Mouse (Mus musculus) gastrocnemius, postnatal 14 days (tissue): ENCODE results near the gene Olfr1358. TPM values are rescaled to one million over a fixed set of nuclear protein-coding genes. Genes with fewer than 3 reads are reported as not detected.
"Not testable (repeated sequence)": the region's sequence is repeated elsewhere in the genome, so short reads cannot be mapped to it uniquely, and the experiment has no call there.

Source experiments
- DNase-seq: peaks from one replicate; pipeline ENCODE4 v3.0.0; 2021; ENCODE audit warnings: mixed read lengths
- intact Hi-C: fragments of 180-260 bp; cut with DNase I; formaldehyde crosslinking; loops from one replicate; pipeline ENCODE4 v1.15.1; 2025; ENCODE audit warnings: low total_unique reads
- long read RNA-seq, 2 experiments: library from polyadenylated mRNA; stranded (forward); transcript quantifications; one replicate each; pipeline ENCODE4 v2.0.0; 2021
- total RNA-seq, 2 experiments: library from RNA; stranded (reverse); gene quantifications; 2 replicates each; pipeline ENCODE4 v1.2.3; 2021

Olfr1358 gene
- total RNA-seq, result not detected
- long read RNA-seq, experiment 1, result 0 reads
- long read RNA-seq, experiment 2, result 0 reads

DNA sequence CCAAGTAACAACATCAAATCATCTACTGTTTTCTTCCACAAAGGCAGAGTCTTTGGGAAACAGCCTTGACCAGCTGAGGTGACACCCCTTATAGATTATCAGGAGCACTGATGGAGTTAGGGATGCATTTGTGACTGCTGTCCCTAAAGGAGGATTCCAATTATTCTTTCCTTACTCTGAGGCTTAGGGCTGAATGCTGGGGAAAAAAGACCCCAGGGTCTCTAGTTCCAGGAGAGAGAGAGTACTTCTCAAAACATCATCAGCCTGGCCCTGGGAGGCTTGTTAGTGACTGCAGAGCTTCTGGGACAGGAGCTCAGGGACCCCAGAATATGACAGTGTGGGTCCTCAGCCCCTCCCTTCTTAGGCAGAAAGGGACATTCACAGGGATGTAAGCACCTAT lies at the start of gene Olfr1358:
Gene Olfr1358 (plus strand): TSS at position 301 of the 400 bp plus-strand sequence.
- intact Hi-C loops, result no loop called here
- no peak for DNase-seq

DNA sequence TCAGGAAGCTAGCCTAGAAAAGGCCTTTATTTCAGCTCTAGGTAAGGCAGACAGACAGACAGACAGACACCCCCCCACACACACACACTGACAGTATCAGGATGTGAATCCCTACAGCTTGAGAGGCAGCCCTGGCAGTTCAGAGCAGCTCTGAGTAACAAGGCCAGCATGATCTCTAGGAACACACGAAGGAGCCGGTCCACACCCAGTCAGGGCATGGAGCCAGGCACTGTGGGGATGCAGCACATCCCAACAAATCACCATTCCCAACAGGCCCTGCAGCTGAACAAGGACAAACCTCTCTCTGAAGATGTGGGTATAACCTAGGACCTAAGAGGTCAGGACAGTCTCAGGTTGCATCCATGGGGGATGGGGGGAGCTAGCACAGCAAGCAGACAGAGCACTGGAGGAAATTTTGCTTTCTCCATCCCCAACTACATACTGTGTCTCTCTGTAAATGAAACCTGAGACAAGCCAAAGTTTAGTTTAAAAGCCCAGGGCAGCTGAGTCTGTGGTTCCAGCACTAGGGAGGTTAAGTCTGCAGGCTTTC lies 49.4 kb upstream of the Olfr1358 start:
- peak; percentile 79 for DNase-seq
- intact Hi-C loops, result no loop called here

DNA sequence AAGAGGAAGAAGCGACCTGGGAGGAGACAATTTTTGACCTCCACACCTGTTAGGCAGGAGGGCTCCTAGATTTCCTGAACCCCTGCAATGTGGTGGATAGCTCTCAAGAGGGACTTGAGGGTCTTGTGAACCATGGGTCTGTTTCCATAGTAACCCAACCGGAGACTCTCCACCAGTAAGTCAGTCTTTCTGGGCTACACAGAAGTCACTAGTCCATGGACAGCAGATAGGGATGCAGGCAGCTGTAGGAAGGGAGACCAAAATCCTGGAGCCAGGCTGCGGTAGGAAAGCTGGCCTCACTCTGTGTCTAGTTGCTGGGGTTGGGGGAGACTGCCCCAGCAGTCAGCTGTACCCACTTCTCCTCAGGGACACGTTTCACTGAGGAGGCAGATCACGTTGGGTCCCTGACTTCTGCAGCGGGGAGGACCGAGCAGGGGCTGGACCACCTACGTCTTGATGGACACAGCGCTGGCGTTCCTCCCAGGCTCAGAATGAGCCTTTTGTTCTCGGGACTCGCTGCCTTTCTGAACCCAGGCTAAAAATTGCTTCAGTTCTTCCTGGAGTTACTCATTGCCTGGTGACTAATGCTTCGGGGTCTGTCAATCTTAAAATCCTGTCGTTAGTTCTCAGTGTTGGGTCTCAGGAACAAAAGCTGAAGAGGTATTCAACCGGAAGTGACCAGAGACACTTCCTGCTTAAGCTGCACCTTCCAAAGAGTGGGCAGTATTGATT lies 46.5 kb upstream of the Olfr1358 start:
- DNase-seq, result no peak
- intact Hi-C loops, result no loop called here

DNA sequence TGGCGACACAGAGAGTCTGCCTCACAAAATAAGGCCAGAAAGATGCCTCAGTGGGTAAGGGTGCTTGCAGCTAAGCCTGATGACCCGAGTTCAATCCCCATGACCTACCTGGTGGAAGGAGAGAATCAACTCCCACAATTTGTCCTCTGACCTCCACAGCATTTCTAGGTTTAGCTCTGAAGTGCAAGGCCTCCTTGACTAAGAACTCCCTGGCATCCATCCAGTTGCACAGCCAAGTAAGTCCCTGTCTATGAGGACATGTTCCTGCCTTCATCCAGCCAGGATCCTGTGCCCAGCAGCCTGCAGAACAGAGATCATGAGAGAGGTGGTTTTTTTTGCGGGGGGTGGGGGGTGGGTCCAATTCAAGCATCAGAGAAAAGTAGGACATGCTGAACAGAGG lies 45.2 kb upstream of the Olfr1358 start:
- intact Hi-C loops, result no loop called here
- DNase-seq, result no peak

DNA sequence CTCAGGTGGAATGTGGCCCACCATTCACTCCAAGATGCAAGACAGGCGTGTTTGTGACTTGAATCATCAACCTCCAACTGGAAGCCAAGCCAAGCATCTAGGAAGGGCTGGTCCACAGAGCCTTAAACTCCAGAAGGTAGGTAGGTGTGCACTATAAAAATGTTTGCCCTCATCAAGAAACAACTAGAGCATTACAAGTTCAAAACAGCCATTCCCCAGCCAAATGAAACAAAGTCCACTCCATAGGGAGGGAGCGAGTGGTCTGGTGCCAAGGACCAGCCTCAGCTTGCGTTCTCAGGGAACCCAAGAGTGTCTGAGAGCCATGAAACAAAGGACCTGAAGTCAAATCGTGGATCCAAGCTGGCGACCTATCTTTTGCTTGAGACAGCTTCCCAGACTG lies 43.8 kb upstream of the Olfr1358 start:
- intact Hi-C loops, result no loop called here
- no peak for DNase-seq

DNA sequence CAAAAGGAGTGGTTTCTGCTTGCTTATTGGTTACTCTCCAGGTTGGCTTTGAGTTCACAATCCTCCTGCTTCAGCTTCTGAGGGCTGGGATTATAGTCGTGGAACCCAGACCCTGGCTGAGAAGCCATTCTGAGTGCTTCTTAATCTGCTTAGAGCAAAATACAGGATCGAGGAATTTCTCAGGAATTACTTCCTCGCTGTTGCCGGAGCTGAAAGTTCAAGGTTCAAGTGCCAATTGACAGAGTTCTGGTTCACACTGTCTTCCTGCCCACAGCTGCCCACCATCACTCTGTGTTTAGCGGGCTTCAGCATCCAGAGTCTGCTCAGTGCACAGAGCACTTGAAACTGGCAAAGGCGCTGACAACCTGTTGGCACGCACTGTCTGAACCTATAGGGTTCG lies 42.5 kb upstream of the Olfr1358 start:
- intact Hi-C loops, result no loop called here
- no peak for DNase-seq

DNA sequence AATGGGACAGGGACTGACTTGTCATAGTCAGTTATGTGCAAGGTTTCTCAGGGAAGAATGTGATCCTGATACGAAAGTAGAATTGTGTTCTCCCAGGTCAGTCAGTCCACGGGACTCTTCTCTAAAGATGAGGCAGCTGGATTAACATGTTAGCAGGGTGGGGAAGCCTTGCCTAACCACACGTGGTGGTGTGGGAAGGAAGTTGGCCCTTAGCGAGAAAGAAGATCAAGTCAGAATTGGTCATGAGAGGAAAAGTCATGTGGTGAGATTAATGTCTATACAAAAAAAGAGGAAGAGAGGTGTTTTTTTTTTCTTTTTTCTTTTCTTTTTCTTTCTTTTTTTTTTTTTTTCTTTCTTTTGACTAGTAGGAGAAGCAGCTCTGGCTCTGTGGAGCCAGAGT lies 40.4 kb upstream of the Olfr1358 start:
- DNase-seq, result no peak
- intact Hi-C loops, result no loop called here

DNA sequence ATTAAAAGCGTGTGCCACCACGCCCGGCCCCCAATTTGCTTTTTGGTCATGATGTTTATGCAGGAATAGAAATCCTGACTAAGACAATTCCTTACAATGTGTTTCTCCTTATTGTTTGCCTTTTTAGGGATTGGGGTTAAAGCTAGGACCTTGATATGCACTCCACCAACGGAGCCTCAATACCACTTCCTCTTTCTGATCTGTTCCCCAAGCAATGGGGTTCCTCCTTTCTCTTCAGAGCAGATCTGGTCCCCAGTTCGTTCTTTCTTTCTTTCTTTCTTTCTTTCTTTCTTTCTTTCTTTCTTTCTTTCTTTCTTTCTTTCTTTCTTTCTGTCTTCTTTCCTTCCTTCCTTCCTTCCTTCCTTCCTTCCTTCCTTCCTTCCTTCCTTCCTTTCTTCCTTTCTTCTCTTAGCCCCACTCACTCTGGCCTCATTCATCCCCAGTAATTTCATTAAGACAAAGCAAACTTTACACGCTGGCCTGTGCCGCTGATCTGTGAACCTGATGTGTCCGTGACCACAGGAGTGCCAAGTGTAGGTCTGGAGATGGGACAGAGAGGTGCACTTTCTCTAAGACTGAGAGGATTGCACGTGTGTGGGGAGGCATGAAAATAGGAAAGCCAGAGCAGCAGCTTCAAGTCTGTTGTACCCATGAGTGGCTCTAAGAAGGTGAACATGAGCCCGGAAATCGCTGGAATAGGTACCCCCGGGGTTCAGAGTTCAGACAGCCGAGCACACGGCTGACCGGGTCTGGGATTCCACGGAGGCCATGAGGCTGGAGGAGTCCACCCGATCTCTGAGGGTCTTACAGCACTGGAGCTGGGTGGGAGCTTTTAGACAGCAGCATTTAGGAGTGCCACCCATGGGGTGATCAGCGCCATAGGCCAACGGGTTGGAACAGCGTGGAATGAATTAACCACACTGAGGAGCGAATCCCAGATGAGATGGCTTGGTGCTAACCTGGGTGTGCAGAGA lies 36.0 kb upstream of the Olfr1358 start:
- intact Hi-C loops, result no loop called here
- no peak for DNase-seq

DNA sequence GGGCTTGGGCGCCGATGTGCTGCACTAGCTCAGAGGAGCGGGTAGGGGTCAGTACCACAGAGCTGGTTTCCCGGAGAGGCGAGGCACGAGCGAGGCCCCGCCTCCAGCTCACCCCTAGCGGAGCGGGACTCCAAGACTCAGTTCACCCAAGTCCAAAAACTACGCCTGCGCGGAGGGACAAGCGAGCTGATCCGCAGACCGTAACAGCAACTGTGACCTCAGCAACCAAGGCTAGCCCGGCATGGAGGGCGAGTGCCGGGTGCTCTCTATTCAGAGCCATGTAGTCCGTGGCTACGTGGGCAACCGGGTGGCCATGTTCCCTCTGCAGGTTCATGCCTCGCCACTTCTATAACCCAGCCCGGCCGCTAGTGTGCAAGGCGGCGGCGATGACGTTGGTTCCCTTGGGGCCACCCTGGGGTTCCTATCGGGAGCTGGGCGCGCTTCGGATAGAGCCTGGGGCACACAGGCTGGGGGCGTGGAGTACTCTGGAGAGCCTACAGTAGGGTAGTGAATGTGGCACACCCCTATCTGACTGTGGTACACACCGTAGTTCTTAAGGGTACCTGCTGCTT lies 35.2 kb upstream of the Olfr1358 start:
- intact Hi-C loops, result no loop called here
- DNase-seq, result peak; percentile 46

DNA sequence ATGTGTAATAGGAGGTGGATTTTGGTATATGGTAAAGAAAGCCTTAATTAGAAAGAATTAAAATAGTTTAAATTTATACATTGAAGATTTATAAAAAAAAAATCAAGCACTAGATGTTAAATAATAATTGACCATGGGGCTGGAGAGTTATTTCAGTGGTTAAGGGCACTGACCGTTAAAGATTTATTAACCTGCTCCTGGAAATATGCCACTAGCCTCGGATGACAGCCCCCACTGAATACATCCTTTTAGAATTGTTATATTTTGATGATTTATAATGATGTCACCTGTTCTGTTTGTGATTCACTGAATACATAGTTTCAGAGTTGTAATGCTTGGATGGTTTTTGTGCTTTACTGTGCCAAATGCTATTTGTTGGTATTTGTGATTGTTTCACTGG lies 31.9 kb upstream of the Olfr1358 start:
- DNase-seq, intact Hi-C loops: not testable (repeated sequence)

DNA sequence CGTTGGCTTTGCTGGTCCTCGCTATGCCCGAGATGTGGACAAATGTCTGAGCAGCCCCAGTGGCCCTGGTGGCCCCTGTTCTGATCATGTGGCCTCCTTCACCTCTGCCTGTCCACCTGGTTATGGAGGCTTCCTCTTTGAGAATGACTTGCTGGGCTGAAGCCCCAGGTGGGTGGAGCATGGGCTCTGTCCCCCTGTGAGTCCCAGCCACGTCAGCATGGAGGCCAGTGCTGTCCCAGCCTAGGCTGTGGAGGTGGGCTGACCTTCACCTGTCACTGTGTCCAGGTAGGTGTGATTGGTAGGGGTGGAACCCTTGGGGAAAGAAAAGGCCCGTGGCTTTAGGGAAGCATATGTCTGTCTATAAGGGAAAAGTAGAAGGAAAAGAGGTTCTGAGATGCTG lies 30.4 kb upstream of the Olfr1358 start:
- DNase-seq, result no peak
- intact Hi-C loops, result no loop called here

DNA sequence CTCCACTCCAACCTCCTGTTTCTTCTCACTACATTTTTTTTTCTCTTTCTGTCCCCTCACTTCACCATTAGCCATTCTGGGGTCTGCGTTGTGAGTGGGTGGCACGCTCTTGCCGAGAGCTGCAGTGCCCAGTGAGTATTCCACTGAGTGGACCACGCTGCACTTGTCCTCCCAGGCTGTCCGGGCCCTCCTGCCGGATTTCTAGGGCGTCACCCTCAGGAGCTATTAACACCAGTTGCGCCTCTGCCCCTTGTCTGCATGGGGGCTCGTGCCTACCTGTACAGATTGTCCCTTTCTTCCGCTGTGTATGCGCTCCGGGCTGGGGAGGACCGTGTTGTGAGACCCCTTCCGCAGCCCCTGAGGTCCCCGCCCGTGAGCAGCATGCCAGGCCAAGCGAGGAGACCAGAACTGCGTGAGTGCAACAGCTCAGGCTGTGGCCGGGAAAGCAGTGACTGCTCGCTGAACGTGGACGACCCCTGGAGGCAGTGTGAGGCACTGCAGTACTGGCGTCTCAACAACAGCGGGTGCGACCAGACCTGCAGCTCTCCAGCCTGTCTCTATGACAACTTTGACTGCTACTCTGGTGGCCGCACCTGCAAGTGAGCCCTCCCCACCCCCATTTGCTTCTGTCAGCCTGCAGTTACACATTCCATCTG lies 29.7 kb upstream of the Olfr1358 start:
- DNase-seq, result peak; percentile 83
- intact Hi-C loops, result no loop called here

DNA sequence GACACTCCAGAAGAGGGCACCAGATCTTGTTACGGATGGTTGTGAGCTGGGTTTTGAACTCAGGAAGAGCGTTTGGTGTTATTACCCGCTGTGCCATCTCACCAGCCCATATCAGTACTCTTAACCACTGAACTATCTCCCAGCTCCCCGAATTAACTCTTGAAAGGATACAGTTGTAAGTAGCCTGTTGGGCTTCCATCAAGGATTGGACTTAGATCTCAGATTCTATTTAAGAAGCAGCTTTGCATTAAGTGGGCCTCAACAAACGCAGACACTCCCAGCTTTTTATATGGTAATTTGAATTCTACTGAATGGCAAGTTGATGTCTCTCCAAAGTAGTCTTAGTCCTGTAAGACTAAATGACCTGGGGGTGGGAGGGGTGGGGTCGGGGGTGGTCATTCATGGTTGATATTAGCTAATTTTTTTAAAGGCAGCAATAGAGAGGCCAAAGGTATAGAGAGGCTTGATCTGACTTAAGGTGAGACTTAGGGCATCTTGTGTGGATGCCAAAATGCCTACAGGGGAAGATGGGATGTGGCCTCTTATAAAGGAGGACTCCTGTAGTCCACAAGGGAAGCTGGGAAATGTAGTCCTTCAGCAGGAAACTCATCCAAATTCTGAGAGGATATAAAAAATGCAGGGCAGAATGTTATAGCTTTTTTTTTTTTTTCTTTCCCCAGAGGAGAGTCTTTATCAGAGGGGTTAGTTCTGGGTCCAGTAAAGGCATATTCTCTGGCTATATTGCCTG lies 14.1 kb upstream of the Olfr1358 start:
- no peak for DNase-seq
- intact Hi-C loops, result no loop called here

DNA sequence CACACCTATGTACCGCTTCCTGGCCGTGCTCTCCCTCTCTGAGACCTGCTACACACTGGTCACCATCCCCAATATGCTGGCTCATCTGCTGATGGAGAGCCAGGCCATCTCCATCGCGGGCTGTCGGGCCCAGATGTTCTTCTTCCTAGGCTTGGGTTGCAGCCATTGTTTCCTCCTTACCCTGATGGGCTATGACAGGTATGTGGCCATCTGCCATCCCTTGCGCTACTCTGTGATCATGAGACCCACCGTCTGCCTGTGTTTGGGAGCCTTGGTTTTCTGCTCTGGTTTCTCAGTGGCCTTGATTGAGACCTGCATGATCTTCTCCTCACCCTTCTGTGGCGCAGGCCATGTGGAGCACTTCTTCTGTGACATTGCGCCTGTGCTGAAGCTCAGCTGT lies 2.6 kb downstream of the Olfr1358 start:
- intact Hi-C loops, result no loop called here
- DNase-seq, result no peak

DNA sequence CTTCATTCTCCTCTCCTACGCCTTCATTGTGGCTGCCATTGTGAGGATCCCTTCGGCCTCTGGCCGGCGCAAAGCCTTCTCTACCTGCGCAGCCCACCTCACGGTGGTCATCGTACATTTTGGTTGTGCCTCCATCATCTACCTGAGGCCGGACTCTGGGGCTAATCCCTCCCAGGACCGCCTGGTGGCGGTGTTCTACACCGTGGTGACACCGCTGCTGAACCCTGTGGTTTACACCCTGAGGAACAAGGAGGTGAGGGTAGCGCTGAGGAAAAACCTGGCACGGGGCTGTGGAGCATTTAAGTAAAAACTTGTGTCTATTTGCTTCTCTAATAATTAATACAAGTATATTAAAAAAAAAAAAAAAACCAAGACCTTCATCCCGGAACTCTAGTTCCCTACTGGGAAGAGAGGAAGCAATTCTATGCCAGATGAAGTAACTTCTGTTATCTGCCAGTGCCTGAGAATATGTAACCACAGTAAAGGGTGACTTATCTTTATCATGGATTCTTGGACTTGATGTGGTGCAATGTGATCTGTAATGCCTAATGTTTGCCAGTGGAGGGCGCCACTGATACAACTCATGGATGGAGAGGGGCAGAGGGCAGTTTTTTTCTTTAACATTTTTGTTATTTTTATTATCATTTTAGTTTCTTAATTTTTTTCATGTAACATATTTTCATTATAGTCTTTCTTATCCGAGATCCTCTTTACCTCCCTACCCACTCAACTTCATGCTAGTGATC lies 3.2 kb downstream of the Olfr1358 start:
- intact Hi-C loops, result no loop called here
- no peak for DNase-seq

DNA sequence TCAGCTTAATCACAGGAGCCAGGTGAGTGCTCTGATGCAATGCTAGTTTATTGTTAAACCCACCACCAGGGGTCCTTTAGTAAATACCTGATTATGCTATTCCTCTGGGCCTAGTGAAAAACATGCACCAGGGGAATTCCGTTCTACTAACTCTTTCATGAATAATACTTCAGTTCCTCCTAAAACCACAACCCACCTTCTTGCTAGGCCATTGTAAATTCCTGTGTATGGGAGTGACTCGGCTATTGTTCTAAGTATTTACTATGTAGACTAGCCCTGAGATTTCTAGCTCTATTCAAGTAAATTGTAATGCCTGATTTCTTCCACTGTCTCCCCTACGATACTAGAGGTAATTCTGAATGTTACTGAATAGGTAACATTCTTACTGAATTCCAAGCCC lies 7.8 kb downstream of the Olfr1358 start:
- DNase-seq, intact Hi-C loops: not testable (repeated sequence)

DNA sequence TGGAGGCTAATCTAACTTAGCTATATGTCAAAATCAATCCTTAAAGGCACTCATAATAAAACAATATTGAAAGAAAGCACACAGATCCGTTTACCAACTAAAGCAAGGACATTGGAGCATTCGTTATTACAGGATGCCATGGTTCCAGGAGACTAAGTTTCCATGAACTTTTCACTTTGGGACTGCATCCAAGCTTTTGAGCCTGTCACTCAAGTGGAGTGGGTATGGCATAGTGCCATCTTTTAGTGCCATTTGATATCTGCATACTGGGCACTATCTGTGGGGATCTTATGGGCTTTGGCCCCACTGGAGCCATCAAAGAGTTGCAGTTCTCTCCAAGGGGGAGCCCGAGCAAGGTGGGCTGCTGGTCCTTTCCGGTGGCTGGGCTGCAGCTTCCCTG lies 8.3 kb downstream of the Olfr1358 start:
- intact Hi-C loops, result no loop called here

DNA sequence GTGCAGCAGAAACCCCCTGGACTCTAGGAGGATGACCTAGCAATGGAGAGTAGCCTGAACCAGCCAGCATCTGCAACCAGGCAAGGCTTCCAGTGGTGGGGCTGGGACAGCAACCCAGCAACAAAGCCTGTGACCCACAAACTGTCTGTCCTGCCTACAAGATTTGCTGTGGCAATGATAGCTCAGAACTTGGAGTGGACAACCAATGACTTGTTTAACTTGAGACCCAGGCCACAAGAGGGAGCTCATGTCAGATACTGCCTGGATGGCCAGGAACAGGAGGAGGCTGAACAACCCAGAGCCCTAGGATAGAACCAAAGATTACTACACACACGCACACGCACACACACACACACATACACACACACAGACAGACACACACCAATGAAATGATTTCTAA lies 23.7 kb downstream of the Olfr1358 start:
- intact Hi-C loops, result no loop called here
- DNase-seq, result peak; percentile 11

More for the DNA sequence above, 8.3 kb downstream of the Olfr1358 start:
- no peak for DNase-seq
